Mouse (Mus musculus): ENCODE measurements around the gene Ikzf4.
"Not testable (repeated sequence)": the region's sequence is repeated elsewhere in the genome, so short reads cannot be mapped to it uniquely, and the experiment has no call there.

Gene Ikzf4

GRCm38 (mm10) chr10:128639999-128640398, 5.8 kb downstream of the Ikzf4 start:
- DNase-seq = no peak

GRCm38 (mm10) chr10:128637011-128637410, 8.8 kb downstream of the Ikzf4 start:
- DNase-seq = no peak

GRCm38 (mm10) chr10:128636561-128636960, 9.2 kb downstream of the Ikzf4 start:
- DNase-seq = no peak

- no peak for DNase-seq
Measured at GRCm38 (mm10) chr10:128635697-128636096, 10.1 kb downstream of the Ikzf4 start.

GRCm38 (mm10) chr10:128631571-128631970, 14.2 kb downstream of the Ikzf4 start:
- no peak for DNase-seq

- not testable (repeated sequence) for DNase-seq
Measured at GRCm38 (mm10) chr10:128630306-128630705, 15.5 kb downstream of the Ikzf4 start.

GRCm38 (mm10) chr10:128629746-128630145, 16.0 kb downstream of the Ikzf4 start:
- DNase-seq = no peak

GRCm38 (mm10) chr10:128627398-128628317, 18.1 kb downstream of the Ikzf4 start:
- peak; percentile 30 for DNase-seq

GRCm38 (mm10) chr10:128626311-128627310, 19.2 kb downstream of the Ikzf4 start, which contains the start of gene Rps26:
Gene Rps26 (minus strand): TSS chr10:128626747.
- peak; percentile 86 for DNase-seq

GRCm38 (mm10) chr10:128625287-128625894, 20.4 kb downstream of the Ikzf4 start:
- no peak for DNase-seq

GRCm38 (mm10) chr10:128623106-128623613, 22.6 kb downstream of the Ikzf4 start:
- DNase-seq = not testable (repeated sequence)

GRCm38 (mm10) chr10:128622702-128623101, 23.1 kb downstream of the Ikzf4 start:
- no peak for DNase-seq

GRCm38 (mm10) chr10:128621986-128622520, 23.7 kb downstream of the Ikzf4 start:
- no peak for DNase-seq

GRCm38 (mm10) chr10:128620241-128620640, 25.6 kb downstream of the Ikzf4 start:
- DNase-seq = no peak

GRCm38 (mm10) chr10:128619148-128619547, 26.6 kb downstream of the Ikzf4 start:
- DNase-seq = not testable (repeated sequence)

GRCm38 (mm10) chr10:128618570-128618969, 27.2 kb downstream of the Ikzf4 start:
- no peak for DNase-seq

GRCm38 (mm10) chr10:128615798-128616448, 29.9 kb downstream of the Ikzf4 start:
- not testable (repeated sequence) for DNase-seq

GRCm38 (mm10) chr10:128614934-128615333, 30.9 kb downstream of the Ikzf4 start:
- no peak for DNase-seq

GRCm38 (mm10) chr10:128613820-128614219, 32.0 kb downstream of the Ikzf4 start:
- not testable (repeated sequence) for DNase-seq

GRCm38 (mm10) chr10:128613154-128613440, 32.7 kb downstream of the Ikzf4 start:
- no peak for DNase-seq

GRCm38 (mm10) chr10:128612433-128613153, 33.2 kb downstream of the Ikzf4 start:
- peak; percentile 73 for DNase-seq

Measured in cerebellum, adult 8-10 months (tissue).